Mouse (Mus musculus) spleen, postnatal 14 days (tissue): ENCODE measurements around the gene Tmem109.
A peak's percentile ranks its signal among the peaks of the same experiment; 100 is the strongest.

ENCODE experiments used
- DNase-seq, 2 experiments: peaks; one replicate each; pipeline ENCODE4 v3.0.0; 2021 to 2022; ENCODE audit warnings: low spot score in 2 of 2

Gene Tmem109

DNA sequence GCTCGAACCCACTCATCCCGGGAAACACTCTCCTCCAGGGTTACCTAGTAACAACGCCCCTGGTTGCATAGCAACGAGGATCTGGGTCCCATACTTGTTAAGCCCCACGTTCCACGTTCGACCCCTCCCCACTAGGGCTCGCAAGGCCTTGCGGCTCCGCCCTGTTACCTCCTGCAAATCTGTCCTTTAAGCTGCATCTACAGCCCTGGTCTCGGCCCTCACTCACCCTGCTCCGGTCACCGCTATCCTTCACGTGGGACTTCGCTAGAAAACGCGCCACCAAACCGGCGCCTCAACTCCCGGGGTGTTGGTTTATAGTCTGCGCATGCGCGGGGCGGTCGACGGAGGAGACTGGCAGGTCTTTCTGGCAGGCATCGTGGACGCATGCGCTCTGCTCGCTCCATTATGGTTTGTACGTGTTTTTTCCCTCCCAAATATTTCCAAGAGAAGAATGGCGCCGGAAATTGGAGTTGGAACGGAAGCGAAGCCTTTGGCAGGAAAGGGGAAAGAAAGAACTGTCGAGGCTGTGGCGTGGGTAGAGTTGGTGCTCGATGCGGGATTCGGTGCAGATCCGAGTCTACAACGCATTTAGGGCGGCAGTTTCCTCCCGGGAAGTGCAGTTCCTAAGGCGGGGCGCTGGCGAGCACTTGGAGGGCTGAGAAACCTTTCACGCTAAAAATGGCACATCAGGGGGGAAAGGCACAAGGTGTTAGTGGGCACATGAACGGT lies at the start of gene Tmem109:
Tmem109 (minus strand) TSS at position 576 of the 729 bp plus-strand sequence.
- peak; percentile 72 to 81 for DNase-seq

- DNase-seq, result no peak
Observed at GRCm38 (mm10) chr19:10930641-10931040, 48.8 kb upstream of the Tmem109 start.

GRCm38 (mm10) chr19:10926666-10927065 lies 44.9 kb upstream of the Tmem109 start:
- no peak for DNase-seq

GRCm38 (mm10) chr19:10926123-10926621 lies 44.4 kb upstream of the Tmem109 start:
- no peak for DNase-seq

DNA sequence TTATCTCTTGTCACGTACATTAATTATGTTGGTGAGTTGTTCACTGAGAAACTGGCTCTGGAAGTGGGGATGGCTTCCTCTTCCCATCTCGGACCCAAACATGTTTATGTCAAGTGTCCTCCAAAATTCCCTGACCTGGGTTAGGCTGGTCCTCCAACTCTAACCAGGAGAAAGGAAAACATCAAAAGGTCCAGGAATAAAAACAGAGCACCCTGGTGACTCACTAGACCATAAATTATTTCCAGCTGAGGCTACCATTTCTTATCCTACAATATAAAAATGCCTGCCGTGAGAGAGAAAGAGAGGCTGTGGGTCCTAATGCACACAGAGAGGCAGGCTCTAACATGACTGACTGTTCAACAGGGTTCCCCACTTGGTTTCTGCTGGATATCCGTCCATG lies 42.4 kb upstream of the Tmem109 start:
- no peak for DNase-seq

DNA sequence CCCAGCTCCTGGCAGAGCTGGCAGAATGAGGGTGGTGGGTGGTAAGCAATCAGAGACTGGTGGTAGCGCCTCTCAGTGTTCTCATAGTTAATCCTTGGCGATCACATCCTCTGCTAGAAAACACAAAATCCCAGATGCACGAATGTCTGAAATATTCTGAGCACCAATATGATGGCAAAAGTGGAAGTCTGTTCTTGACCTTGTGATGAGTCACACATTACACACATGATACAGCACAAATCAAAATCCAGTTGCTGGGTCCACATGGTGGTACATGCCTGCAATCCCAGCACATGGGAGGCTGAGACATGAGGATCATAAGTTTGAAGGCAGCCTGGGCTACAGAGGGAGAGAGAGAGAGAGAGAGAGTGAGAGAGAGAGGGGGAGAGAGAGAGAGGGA lies 39.3 kb upstream of the Tmem109 start:
- no peak for DNase-seq

DNA sequence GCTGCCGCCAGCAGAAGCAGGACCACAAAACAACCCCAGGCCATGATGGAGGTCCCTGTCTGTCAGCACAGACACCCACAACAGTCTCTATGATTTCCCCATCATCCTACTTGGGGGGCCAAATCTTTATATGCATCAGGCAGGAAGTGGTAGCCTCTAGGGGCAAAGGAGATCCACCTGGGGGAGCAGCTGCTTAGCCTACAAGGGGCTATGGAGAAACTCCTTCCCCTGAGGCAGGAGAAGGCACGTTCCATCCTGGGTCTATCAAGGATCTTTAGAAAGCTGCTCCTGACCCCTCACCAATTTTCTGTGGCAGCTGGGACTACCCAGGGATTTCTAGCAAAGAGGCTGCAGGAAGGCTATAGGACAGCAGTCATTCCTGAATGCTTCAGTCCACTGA lies 38.7 kb upstream of the Tmem109 start, which contains the start of gene Zp1:
Zp1 (minus strand) TSS at position 101 of the 400 bp plus-strand sequence.
- no peak for DNase-seq

DNA sequence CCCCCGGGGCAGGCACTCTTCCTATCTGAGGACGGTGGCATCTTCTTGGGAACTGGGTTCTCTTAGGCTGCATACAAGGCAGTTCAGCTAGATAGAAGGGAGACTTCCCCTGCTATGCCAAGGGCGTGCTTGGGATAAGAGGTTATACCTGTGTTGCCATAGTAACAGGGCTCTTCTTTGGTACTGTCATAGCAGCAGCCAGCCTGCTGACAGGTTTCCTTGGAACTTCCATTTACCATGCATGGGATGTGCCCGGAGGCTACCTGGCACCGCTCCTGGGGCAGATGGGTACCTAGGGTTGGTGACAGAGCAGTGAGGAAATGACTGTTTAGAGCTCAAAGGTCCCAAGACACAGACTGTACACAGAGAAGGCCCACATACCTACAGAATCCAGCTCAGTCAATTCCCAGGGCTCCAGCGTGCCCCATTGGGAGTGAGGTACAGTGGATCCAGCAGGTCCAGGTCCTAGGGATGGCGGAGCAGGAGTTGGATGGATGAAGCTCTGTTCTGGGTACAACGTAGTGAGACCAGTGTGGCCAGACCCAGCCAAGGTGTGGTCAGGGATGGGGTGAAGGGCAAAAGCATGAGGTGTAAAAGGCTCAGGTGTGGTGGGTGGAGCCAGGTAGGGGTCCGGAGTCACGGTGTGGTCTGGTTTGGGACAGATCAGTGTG lies 36.7 kb upstream of the Tmem109 start:
- DNase-seq, result no peak

DNA sequence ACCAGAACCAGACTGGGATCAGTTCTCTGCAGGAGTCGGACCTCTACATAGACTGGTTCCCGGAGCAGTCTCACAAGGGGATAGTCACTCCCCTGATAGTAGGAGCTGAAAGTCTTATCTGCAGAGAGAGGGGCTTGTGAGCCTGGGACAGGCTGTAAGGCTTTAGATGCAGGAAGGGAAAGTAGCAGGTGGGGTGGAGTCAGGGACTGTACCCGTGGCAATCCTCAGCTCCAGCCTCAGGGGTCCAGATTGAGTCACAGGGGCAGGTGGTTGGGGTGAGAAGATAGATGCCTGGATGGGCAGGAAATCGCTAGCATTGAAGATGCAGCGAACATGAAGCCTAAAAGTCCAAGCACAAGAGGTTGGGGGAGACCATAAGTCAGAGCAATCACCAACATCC lies 34.7 kb upstream of the Tmem109 start:
- DNase-seq, result no peak

- no peak for DNase-seq
Observed at GRCm38 (mm10) chr19:10914870-10915269, 33.1 kb upstream of the Tmem109 start.

GRCm38 (mm10) chr19:10914291-10914690 lies 32.5 kb upstream of the Tmem109 start:
- DNase-seq, result no peak

DNA sequence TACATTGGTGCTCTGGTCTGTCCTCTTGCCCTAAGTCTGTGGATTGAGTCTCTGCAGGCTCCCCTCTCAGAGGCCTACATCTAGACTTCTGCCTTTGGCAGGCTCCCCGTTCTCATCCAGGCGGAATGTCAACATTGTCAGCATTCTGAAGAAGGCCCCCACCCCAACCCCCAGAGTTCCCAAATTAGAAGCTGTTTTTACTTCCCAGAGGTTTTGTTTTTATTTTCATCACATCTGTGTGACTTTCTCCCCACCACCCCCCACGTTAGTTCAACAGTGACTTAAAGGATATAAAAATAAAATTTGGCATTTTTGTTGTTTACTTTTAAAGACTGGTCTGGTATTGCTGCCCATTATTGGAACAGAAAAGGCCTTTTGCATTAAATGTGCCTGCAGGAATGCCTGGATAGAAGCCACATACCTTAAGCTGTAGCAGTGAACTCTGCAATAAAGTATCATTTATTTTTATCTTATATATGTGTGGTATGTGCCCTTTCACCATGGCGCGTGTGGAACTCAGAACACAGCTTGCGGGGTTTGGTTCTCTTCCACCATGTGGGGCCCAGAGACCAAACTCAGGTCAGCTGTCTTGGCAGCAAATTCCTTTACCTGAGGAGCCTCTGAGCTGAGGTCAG lies 27.4 kb upstream of the Tmem109 start:
- no peak for DNase-seq

GRCm38 (mm10) chr19:10907891-10908290 lies 26.1 kb upstream of the Tmem109 start:
- peak in 1 of 2 experiments; percentile 53 for DNase-seq

- DNase-seq, result no peak
Observed at GRCm38 (mm10) chr19:10905728-10906000, 23.9 kb upstream of the Tmem109 start.

- no peak for DNase-seq
Observed at GRCm38 (mm10) chr19:10904927-10905727, 23.3 kb upstream of the Tmem109 start.

DNA sequence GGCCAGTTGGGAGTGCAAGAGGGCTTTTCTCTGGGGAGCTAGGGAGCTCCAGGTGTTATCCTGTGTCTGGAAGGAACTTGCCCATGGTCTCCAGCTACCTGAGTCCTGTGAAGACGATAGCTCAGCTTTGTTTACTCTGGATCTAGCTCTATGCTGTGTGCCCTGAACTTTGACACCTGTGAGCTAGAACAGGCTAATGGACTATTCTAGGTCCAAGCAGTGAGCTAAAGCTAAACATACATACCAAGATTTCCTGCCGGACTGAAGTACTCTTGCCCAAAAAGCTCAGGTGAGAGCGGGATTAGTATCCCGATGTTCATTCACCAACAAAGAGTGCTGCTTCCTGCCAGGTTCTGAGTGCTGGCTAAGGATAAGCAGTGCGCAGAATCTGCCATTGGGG lies 22.7 kb upstream of the Tmem109 start:
- no peak for DNase-seq

DNA sequence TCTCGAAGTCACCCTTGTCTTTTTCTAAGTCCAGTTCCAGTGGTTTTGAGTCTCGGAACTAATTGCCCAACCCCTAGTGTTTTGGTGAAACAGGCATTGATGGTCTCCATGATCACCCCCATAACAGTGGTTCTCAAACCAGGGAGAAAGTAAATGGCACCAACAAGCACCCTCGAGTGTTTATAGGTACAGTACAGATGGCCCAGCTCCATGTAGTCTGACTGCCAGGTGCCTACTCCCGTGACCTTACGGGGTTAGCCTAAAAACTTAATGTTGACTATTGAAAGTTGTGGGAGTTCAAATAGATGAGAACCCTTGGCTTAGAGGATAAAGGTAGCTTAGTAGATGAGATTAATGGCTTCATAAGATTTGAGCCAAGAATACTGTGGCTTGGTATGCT lies 19.2 kb upstream of the Tmem109 start:
- no peak for DNase-seq

GRCm38 (mm10) chr19:10900315-10900714 lies 18.5 kb upstream of the Tmem109 start:
- no peak for DNase-seq

DNA sequence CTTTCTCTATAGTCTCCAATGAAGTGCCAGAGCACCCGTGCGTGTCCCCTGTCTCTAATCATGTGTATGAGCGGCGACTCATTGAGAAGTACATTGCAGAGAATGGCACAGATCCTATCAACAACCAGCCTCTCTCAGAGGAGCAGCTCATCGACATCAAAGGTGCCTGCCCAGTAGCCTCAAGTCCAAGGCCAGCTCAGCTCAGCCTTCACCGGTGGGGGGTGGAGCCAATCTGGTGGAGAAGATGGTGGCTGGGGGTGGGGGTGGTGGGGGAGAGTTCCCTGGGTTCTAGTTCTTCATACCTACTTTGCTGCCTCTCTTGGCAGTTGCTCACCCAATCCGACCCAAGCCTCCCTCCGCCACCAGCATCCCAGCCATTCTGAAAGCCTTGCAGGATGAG lies 15.7 kb upstream of the Tmem109 start:
- DNase-seq, result no peak

- no peak for DNase-seq
Observed at GRCm38 (mm10) chr19:10896849-10897248, 15.0 kb upstream of the Tmem109 start.

DNA sequence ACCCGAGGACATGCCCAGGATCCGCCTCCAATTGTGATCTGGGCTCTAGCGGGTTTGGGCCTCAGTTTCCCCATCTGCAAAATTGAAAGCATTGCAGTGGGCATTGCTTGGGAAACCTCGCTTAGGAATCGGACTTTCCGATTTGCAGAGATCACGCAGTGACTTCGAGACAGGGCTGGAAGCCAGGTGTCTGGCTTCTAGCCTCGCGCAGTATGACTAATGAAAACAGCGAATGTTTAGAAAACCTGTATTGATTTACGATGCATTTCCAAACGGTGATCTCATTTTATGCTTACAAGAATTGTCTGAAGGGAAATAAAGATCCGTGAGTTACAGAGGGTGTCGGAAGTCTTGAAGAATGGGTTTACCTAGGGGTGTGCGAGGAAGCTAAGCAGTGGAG lies 13.9 kb upstream of the Tmem109 start:
- DNase-seq, result no peak

DNA sequence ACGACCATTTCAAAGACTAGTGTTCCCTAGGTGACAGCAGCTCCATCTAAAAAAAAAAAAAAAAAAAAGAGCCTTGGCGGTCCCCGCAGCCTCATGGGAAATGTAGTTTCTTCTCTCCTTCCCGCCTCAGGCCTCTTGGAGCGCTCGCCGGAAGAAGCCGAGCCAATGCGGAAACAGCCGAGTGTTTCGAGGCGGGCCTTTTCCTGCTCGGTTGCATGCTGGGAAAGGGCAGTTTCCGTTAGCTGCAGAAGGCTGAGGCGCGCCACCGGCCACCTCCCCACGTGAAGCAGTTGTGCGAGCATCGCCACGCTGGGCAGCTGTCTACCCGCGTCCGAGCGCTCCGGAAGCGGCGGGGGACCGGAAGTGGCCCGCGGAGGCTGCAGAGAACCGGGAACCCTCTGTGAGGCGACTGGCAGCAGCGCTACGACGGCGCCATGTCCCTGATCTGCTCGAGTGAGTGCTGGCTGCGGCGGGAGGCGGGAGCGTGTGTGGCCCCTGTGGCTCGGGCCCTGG lies 13.3 kb upstream of the Tmem109 start, which contains the start of gene Prpf19:
Prpf19 (plus strand) TSS at position 216 of the 513 bp plus-strand sequence.
- peak; percentile 90 to 93 for DNase-seq
